Mouse (Mus musculus): Measurements from ENCODE around the gene Igf2. TPM values are rescaled to one million over a fixed set of nuclear protein-coding genes. Genes with fewer than 3 reads are reported as not detected.

The Igf2 gene
- total and polyA plus RNA-seq, 3 experiments = 60.0 to 75.2 (median 64.5) TPM

- WGBS = 67% methylated on average over 6 of the region's 6 CpGs
- H3K27ac ChIP-seq = no peak overlapping the region
- no peaks in the 10 kb centered on the region for H3K27me3 ChIP-seq (ENCODE audit: control insufficient read depth, insufficient read depth, low read length)
- H3K4me3 ChIP-seq = no peak overlapping the region
- TF ChIP-seq POLR2A (IDR thresholded peaks at IDR 0.05; ENCODE audit: insufficient read depth, low read depth, low read length) (no peak), EP300 (IDR thresholded peaks at IDR 0.05; ENCODE audit: insufficient read depth, low read depth, low read length) (no peak), CTCF (IDR thresholded peaks at IDR 0.05) (no peak)
- no peaks in the 10 kb centered on the region for H3K4me1 ChIP-seq (ENCODE audit: control insufficient read depth, insufficient read depth, low read length)
- H3K36me3 ChIP-seq (ENCODE audit: control insufficient read depth, insufficient read depth, low read length) = no peaks in the 10 kb centered on the region
- intact Hi-C loops (cut with DNase I) = loop anchor here (5.0 kb wide), 3 partner anchors 138 to 358 kb away; partner anchors contain the start of gene Syt8
- no peaks in the 10 kb centered on the region for H3K79me2 ChIP-seq (replicated peaks; ENCODE audit: control insufficient read depth, insufficient read depth, low read length)
- no peak for DNase-seq
- no peak overlapping the region for H3K9ac ChIP-seq (ENCODE audit: low read depth, low read length)
Measured at GRCm38 (mm10) chr7:142675141-142675540, 8.5 kb upstream of the Igf2 start.

GRCm38 (mm10) chr7:142672120-142672519 is 5.5 kb upstream of the Igf2 start:
- Histone ChIP-seq H3K9ac (ENCODE audit: low read depth, low read length) (no peak overlapping the region), H3K36me3 (ENCODE audit: control insufficient read depth, insufficient read depth, low read length) (no peaks in the 10 kb centered on the region), H3K27me3 (ENCODE audit: control insufficient read depth, insufficient read depth, low read length) (no peaks in the 10 kb centered on the region), H3K4me3 (no peak overlapping the region), H3K4me1 (ENCODE audit: control insufficient read depth, insufficient read depth, low read length) (peaks cover under 1% of the 10 kb centered on the region; the same call in 1 of the 2 replicates), H3K27ac (no peak overlapping the region), H3K79me2 (replicated peaks; ENCODE audit: control insufficient read depth, insufficient read depth, low read length) (no peaks in the 10 kb centered on the region)
- no peak for TF ChIP-seq EP300 (IDR thresholded peaks at IDR 0.05; ENCODE audit: insufficient read depth, low read depth, low read length)
- TF ChIP-seq POLR2A (IDR thresholded peaks at IDR 0.05; ENCODE audit: insufficient read depth, low read depth, low read length) = no peak
- TF ChIP-seq CTCF (IDR thresholded peaks at IDR 0.05) = peak; percentile 89
- intact Hi-C loops (cut with DNase I) = loop anchor here (1.0 to 5.0 kb wide), 3 partner anchors 62 to 340 kb away; no protein-coding TSS in a partner anchor
- no peak for DNase-seq
- 17% methylated on average over 4 of the region's 4 CpGs for WGBS

DNA sequence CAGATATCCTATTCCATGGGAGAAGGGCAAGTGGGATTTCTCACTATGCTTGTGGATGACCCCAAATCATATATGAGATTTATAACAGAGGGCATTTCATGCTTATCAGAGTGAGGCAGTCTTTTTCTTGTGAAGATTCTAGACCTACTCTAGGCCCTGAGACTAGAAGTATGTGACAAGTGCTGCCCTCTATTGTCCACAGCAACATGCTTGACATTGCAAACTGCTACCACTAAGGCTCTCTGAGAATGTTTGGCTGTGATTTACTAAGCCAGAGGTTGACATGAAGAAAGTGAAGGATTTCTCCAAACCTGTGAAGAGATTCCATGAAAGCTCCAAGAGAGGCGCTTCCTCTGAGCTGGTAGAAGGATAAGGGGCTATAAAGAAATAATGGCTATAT is 4.5 kb upstream of the Igf2 start:
- Histone ChIP-seq H3K36me3 (ENCODE audit: control insufficient read depth, insufficient read depth, low read length) (no peaks in the 10 kb centered on the region), H3K4me1 (ENCODE audit: control insufficient read depth, insufficient read depth, low read length) (peaks cover 3% of the 10 kb centered on the region), H3K4me3 (no peak overlapping the region), H3K9ac (ENCODE audit: low read depth, low read length) (no peak overlapping the region), H3K27me3 (ENCODE audit: control insufficient read depth, insufficient read depth, low read length) (no peaks in the 10 kb centered on the region), H3K27ac (no peak overlapping the region), H3K79me2 (replicated peaks; ENCODE audit: control insufficient read depth, insufficient read depth, low read length) (no peaks in the 10 kb centered on the region)
- WGBS = 98% methylated on average over 1 of the region's 1 CpGs
- intact Hi-C loops (cut with DNase I) = loop anchor here (5.0 kb wide), 1 partner anchor 339 kb away; no protein-coding TSS in a partner anchor
- no peak for DNase-seq
- TF ChIP-seq POLR2A (IDR thresholded peaks at IDR 0.05; ENCODE audit: insufficient read depth, low read depth, low read length) (no peak), CTCF (IDR thresholded peaks at IDR 0.05) (peak; percentile 18)

GRCm38 (mm10) chr7:142669751-142670625 is 3.4 kb upstream of the Igf2 start, which contains the start of gene Gm49394:
Gene Gm49394, minus strand, starts transcription at chr7:142669942.
- no peak for DNase-seq
- TF ChIP-seq CTCF (IDR thresholded peaks at IDR 0.05) = no peak
- TF ChIP-seq POLR2A (IDR thresholded peaks at IDR 0.05; ENCODE audit: insufficient read depth, low read depth, low read length) = no peak
- TF ChIP-seq EP300 (IDR thresholded peaks at IDR 0.05; ENCODE audit: insufficient read depth, low read depth, low read length) = no peak
- no peak within 1 kb of the TSS for H3K27ac ChIP-seq
- intact Hi-C loops (cut with DNase I) = loop anchor here (5.0 kb wide), 1 partner anchor 338 kb away; no protein-coding TSS in a partner anchor
- WGBS = 81% methylated on average over 23 of the region's 23 CpGs
- no peak within 1 kb of the TSS for H3K4me3 ChIP-seq
- no peak within 1 kb of the TSS for H3K9ac ChIP-seq (ENCODE audit: low read depth, low read length)
- no peaks in the 10 kb centered on the region for H3K27me3 ChIP-seq (ENCODE audit: control insufficient read depth, insufficient read depth, low read length)
- H3K79me2 ChIP-seq (replicated peaks; ENCODE audit: control insufficient read depth, insufficient read depth, low read length) = no peaks in the 10 kb centered on the region
- peaks cover 3% of the 10 kb centered on the region for H3K4me1 ChIP-seq (ENCODE audit: control insufficient read depth, insufficient read depth, low read length)
- no peaks in the 10 kb centered on the region for H3K36me3 ChIP-seq (ENCODE audit: control insufficient read depth, insufficient read depth, low read length)

DNA sequence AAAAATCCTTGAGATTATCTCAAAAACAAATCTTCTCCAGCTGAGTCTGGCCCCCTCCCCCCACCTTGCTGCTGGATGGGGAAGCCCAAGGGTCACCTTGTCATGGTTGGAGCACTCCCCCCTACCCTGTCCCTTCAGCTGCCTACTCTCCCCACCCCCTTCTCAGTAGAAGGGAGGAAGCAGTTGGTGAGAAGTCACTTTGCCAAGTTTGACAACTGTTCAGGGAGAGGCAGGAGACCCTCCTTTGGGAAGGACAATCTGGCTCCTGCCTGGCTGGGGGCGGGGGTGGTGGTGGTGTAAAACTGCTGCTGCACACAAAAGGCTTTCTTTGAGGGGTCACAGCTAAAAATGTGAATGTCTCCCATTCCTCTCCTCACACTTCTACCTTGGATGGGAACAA is 1.7 kb upstream of the Igf2 start:
- 94% methylated on average over 1 of the region's 1 CpGs for WGBS
- TF ChIP-seq POLR2A (IDR thresholded peaks at IDR 0.05; ENCODE audit: insufficient read depth, low read depth, low read length) (no peak), CTCF (IDR thresholded peaks at IDR 0.05) (no peak), EP300 (IDR thresholded peaks at IDR 0.05; ENCODE audit: insufficient read depth, low read depth, low read length) (no peak)

DNA sequence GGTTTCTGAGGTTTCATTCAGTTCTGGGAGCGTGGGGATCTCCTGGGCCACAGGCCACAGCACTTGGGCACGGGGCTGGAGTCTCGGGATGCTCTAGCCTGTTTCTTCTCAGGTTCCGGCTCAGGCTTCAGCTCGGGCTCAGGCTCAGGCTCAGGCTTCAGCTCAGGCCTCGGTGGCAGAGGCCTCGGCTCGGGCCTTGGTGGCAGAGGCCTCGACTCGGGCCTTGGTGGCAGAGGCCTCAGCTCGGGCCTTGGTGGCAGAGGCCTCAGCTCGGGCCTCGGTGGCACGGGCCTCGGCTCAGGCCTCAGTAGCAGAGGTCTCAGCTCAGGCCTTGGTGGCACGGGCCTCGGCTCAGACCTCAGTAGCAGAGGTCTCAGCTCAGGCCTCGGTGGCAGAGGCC is 905 bp upstream of the Igf2 start:
- WGBS = 97% methylated on average over 18 of the region's 18 CpGs
- no peak overlapping the region for H3K27ac ChIP-seq
- peaks cover 10% of the 10 kb centered on the region for H3K27me3 ChIP-seq (ENCODE audit: control insufficient read depth, insufficient read depth, low read length)

More for the DNA sequence above, 1.7 kb upstream of the Igf2 start:
- Histone ChIP-seq H3K27ac (no peak overlapping the region), H3K36me3 (ENCODE audit: control insufficient read depth, insufficient read depth, low read length) (no peaks in the 10 kb centered on the region), H3K9ac (ENCODE audit: low read depth, low read length) (no peak overlapping the region), H3K79me2 (replicated peaks; ENCODE audit: control insufficient read depth, insufficient read depth, low read length) (no peaks in the 10 kb centered on the region), H3K27me3 (ENCODE audit: control insufficient read depth, insufficient read depth, low read length) (peaks cover 10% of the 10 kb centered on the region), H3K4me3 (no peak overlapping the region), H3K4me1 (ENCODE audit: control insufficient read depth, insufficient read depth, low read length) (peaks cover 3% of the 10 kb centered on the region)
- no peak for DNase-seq
- intact Hi-C loops (cut with DNase I) = no loop called here

More for the DNA sequence above, 905 bp upstream of the Igf2 start:
- peaks cover 3% of the 10 kb centered on the region for H3K4me1 ChIP-seq (ENCODE audit: control insufficient read depth, insufficient read depth, low read length)
- no peak for TF ChIP-seq EP300 (IDR thresholded peaks at IDR 0.05; ENCODE audit: insufficient read depth, low read depth, low read length)
- no peak for TF ChIP-seq POLR2A (IDR thresholded peaks at IDR 0.05; ENCODE audit: insufficient read depth, low read depth, low read length)
- no peak for TF ChIP-seq CTCF (IDR thresholded peaks at IDR 0.05)
- no peak overlapping the region for H3K4me3 ChIP-seq
- no peak for DNase-seq
- no peaks in the 10 kb centered on the region for H3K36me3 ChIP-seq (ENCODE audit: control insufficient read depth, insufficient read depth, low read length)
- no peak overlapping the region for H3K9ac ChIP-seq (ENCODE audit: low read depth, low read length)
- intact Hi-C loops (cut with DNase I) = no loop called here
- H3K79me2 ChIP-seq (replicated peaks; ENCODE audit: control insufficient read depth, insufficient read depth, low read length) = no peaks in the 10 kb centered on the region

All from heart, adult 2 months (tissue).